Comparison of ENCODE assay signal across 17 mouse cellular contexts in genomic region chr9:116879600-116880457, GRCm38 (mm10).
A peak's percentile ranks its signal among the peaks of the same experiment; 100 is the strongest.
DNase-seq lines count a peak whose midpoint lies in the region; ATAC-seq and TF ChIP-seq lines count a peak whose summit lies in the region.
"Had no signal": no experiment of that assay in that cellular context is flagged by ENCODE, and none has a peak within 500 bp of the region (broad histone marks: within the 10 kb centered on the region; RNA-seq: fewer than 3 reads in every experiment).

No protein-coding gene starts in this region.

- no peak overlapping the region for H3K4me2 ChIP-seq in heart, embryonic 15.5 days
- no peak overlapping the region for H3K4me2 ChIP-seq in kidney, embryonic 15.5 days
- H3K4me2 ChIP-seq in neural tube, embryonic 13.5 days, result no peak overlapping the region
- H3K4me2 ChIP-seq: limb, embryonic 12.5 days; midbrain, embryonic 12.5 days; neural tube, embryonic 12.5 days had no signal

- intact Hi-C loops in heart, adult 2 months (cut with DNase I), result loop anchor here (10.0 kb wide), 1 partner anchor 205 kb away; no protein-coding TSS in a partner anchor

- TF ChIP-seq CTCF in heart, adult 2 months (IDR thresholded peaks at IDR 0.05), result no peak

- H3K4me3 ChIP-seq in heart, embryonic 15.5 days, result no peak overlapping the region
- H3K4me3 ChIP-seq in heart, adult 2 months, result no peak overlapping the region
- H3K4me3 ChIP-seq in kidney, embryonic 15.5 days (replicated peaks), result no peak overlapping the region
- H3K4me3 ChIP-seq in neural tube, embryonic 13.5 days, result no peak overlapping the region
- H3K4me3 ChIP-seq: embryonic facial prominence, embryonic 10.5 days; gastrocnemius, adult 2 months; limb, embryonic 12.5 days; midbrain, embryonic 12.5 days; neural tube, embryonic 12.5 days had no signal

- H3K27me3 ChIP-seq in heart, embryonic 15.5 days, result no peaks in the 10 kb centered on the region
- H3K27me3 ChIP-seq in heart, adult 2 months (ENCODE audit: control insufficient read depth, insufficient read depth, low read length), result no peaks in the 10 kb centered on the region
- no peaks in the 10 kb centered on the region for H3K27me3 ChIP-seq in kidney, embryonic 15.5 days
- no peaks in the 10 kb centered on the region for H3K27me3 ChIP-seq in neural tube, embryonic 13.5 days
- H3K27me3 ChIP-seq: limb, embryonic 12.5 days; midbrain, embryonic 12.5 days; neural tube, embryonic 12.5 days had no signal

- no peaks in the 10 kb centered on the region for H3K36me3 ChIP-seq in heart, embryonic 15.5 days
- no peaks in the 10 kb centered on the region for H3K36me3 ChIP-seq in heart, adult 2 months (ENCODE audit: control insufficient read depth, insufficient read depth, low read length)
- peaks cover 18% of the 10 kb centered on the region; the same call in 1 of the 2 replicates for H3K36me3 ChIP-seq in kidney, embryonic 15.5 days
- H3K36me3 ChIP-seq in neural tube, embryonic 13.5 days, result no peaks in the 10 kb centered on the region
- H3K36me3 ChIP-seq: embryonic facial prominence, embryonic 10.5 days; midbrain, embryonic 12.5 days; neural tube, embryonic 12.5 days had no signal

- H3K9me3 ChIP-seq in heart, embryonic 15.5 days (replicated peaks), result no peaks in the 10 kb centered on the region
- peaks cover 14% of the 10 kb centered on the region for H3K9me3 ChIP-seq in kidney, embryonic 15.5 days (replicated peaks)
- H3K9me3 ChIP-seq in neural tube, embryonic 13.5 days, result 0 out of 2 replicates have a peak, but pooled peaks cover 4% of the 10 kb centered on the region
- H3K9me3 ChIP-seq: neural tube, embryonic 12.5 days had no signal

- TF ChIP-seq POLR2A in heart, adult 2 months (IDR thresholded peaks at IDR 0.05; ENCODE audit: insufficient read depth, low read depth, low read length), result no peak

- H3K4me1 ChIP-seq in heart, embryonic 15.5 days (replicated peaks), result peaks cover 11% of the 10 kb centered on the region
- peaks cover 1% of the 10 kb centered on the region; the same call in 1 of the 2 replicates for H3K4me1 ChIP-seq in heart, adult 2 months (ENCODE audit: control insufficient read depth, insufficient read depth, low read length)
- H3K4me1 ChIP-seq in kidney, embryonic 15.5 days, result peaks cover 12% of the 10 kb centered on the region
- H3K4me1 ChIP-seq in neural tube, embryonic 13.5 days (replicated peaks), result peaks cover 26% of the 10 kb centered on the region
- H3K4me1 ChIP-seq: embryonic facial prominence, embryonic 10.5 days; midbrain, embryonic 12.5 days; neural tube, embryonic 12.5 days had no signal

- H3K79me2 ChIP-seq in heart, adult 2 months (replicated peaks; ENCODE audit: control insufficient read depth, insufficient read depth, low read length), result no peaks in the 10 kb centered on the region

- 51% methylated on average over 10 of the region's 10 CpGs for WGBS in heart, embryonic 15.5 days
- 56% methylated on average over 10 of the region's 10 CpGs for WGBS in heart, adult 2 months
- 80% methylated on average over 10 of the region's 10 CpGs for WGBS in kidney, embryonic 15.5 days
- 80% methylated on average over 10 of the region's 10 CpGs for WGBS in neural tube, embryonic 13.5 days

- no peak for TF ChIP-seq EP300 in heart, adult 2 months (IDR thresholded peaks at IDR 0.05; ENCODE audit: insufficient read depth, low read depth, low read length)

- H3K9ac ChIP-seq in heart, embryonic 15.5 days, result no peak overlapping the region
- H3K9ac ChIP-seq in heart, adult 2 months (ENCODE audit: low read depth, low read length), result no peak overlapping the region
- no peak overlapping the region for H3K9ac ChIP-seq in kidney, embryonic 15.5 days
- no peak overlapping the region for H3K9ac ChIP-seq in neural tube, embryonic 13.5 days
- H3K9ac ChIP-seq: limb, embryonic 12.5 days; liver, embryonic 14.5 days; midbrain, embryonic 12.5 days; neural tube, embryonic 12.5 days had no signal

- peak overlapping the region; percentile 76 for H3K27ac ChIP-seq in heart, embryonic 15.5 days
- H3K27ac ChIP-seq in heart, adult 2 months, result no peak overlapping the region; the same call in 1 of the 2 replicates
- peak overlapping the region; percentile 37; the same call in 1 of the 2 replicates for H3K27ac ChIP-seq in kidney, embryonic 15.5 days
- H3K27ac ChIP-seq in neural tube, embryonic 13.5 days (replicated peaks), result peak overlapping the region; percentile 38; the same call in 1 of the 2 replicates
- H3K27ac ChIP-seq: embryonic facial prominence, embryonic 10.5 days; gastrocnemius, adult 2 months; limb, embryonic 12.5 days; liver, embryonic 14.5 days; midbrain, embryonic 12.5 days; neural tube, embryonic 12.5 days had no signal

- 0 out of 2 replicates have a peak, but pooled peaks have one; percentile 43 for ATAC-seq in heart, embryonic 15.5 days (replicated peaks; ENCODE audit: insufficient number of reproducible peaks, insufficient read depth, low FRiP score, low read depth)
- no peak for ATAC-seq in kidney, embryonic 15.5 days (replicated peaks; ENCODE audit: low FRiP score)
- no peak for ATAC-seq in neural tube, embryonic 13.5 days (ENCODE audit: low read depth)

- DNase-seq in heart, adult 2 months, result no peak
- no peak for DNase-seq in kidney, postnatal 36 days
- DNase-seq in neural tube, embryonic 10.5 days (ENCODE audit: extremely low spot score, low spot score), result no peak
- DNase-seq in thymus, postnatal 10 days (ENCODE audit: low spot score in 2 of 2), result no peak
- DNase-seq: adrenal gland, postnatal 10 days; cerebellum, adult 9-10 months; gastrocnemius, adult 2 months; kidney, adult 8-10 months; thymus, postnatal 14 days had no signal
